Mouse (Mus musculus): Measurements from ENCODE around the gene Fam47e. TPM values are rescaled to one million over a fixed set of nuclear protein-coding genes. Genes with fewer than 3 reads are reported as not detected.

Gene Fam47e
- polyA plus RNA-seq, 1 experiment from 2014 or later, result 0.18 TPM

- Histone ChIP-seq H3K27me3 (replicated peaks; ENCODE audit: control insufficient read depth, insufficient read depth, low read length) (no peaks in the 10 kb centered on the region), H3K27ac (ENCODE audit: low read length) (no peak overlapping the region), H3K9ac (ENCODE audit: low read depth, low read length) (no peak overlapping the region), H3K9me3 (ENCODE audit: control insufficient read depth, low read length) (no peaks in the 10 kb centered on the region), H3K4me1 (ENCODE audit: control insufficient read depth, insufficient read depth, low read length) (no peaks in the 10 kb centered on the region), H3K36me3 (ENCODE audit: control insufficient read depth, insufficient read depth, low read length) (no peaks in the 10 kb centered on the region), H3K4me2 (ENCODE audit: low read depth, low read length) (no peak overlapping the region), H3K4me3 (ENCODE audit: low read length) (no peak overlapping the region)
- 0 out of 2 replicates have a peak, but pooled peaks have one; percentile 31 for ATAC-seq
- WGBS, result 39% methylated on average over 10 of the region's 10 CpGs
Observed at GRCm38 (mm10) chr5:92585932-92586331, 31.1 kb downstream of the Fam47e start.

- H3K36me3 ChIP-seq (ENCODE audit: control insufficient read depth, insufficient read depth, low read length), result no peaks in the 10 kb centered on the region
- H3K9me3 ChIP-seq (ENCODE audit: control insufficient read depth, low read length), result no peaks in the 10 kb centered on the region
- no peak overlapping the region for H3K9ac ChIP-seq (ENCODE audit: low read depth, low read length)
- no peak for ATAC-seq
- H3K4me3 ChIP-seq (ENCODE audit: low read length), result no peak overlapping the region
- H3K4me2 ChIP-seq (ENCODE audit: low read depth, low read length), result no peak overlapping the region
- WGBS, result 79% methylated on average over 5 of the region's 5 CpGs
- no peak overlapping the region for H3K27ac ChIP-seq (ENCODE audit: low read length)
- H3K27me3 ChIP-seq (replicated peaks; ENCODE audit: control insufficient read depth, insufficient read depth, low read length), result no peaks in the 10 kb centered on the region
- no peaks in the 10 kb centered on the region for H3K4me1 ChIP-seq (ENCODE audit: control insufficient read depth, insufficient read depth, low read length)
Observed at GRCm38 (mm10) chr5:92595026-92595425, 40.2 kb downstream of the Fam47e start.

- H3K27ac ChIP-seq (ENCODE audit: low read length), result no peak overlapping the region
- H3K36me3 ChIP-seq (ENCODE audit: control insufficient read depth, insufficient read depth, low read length), result no peaks in the 10 kb centered on the region
- H3K9ac ChIP-seq (ENCODE audit: low read depth, low read length), result no peak overlapping the region
- H3K27me3 ChIP-seq (replicated peaks; ENCODE audit: control insufficient read depth, insufficient read depth, low read length), result 0 out of 2 replicates have a peak, but pooled peaks cover 5% of the 10 kb centered on the region
- ATAC-seq, result no peak
- 89% methylated on average over 8 of the region's 8 CpGs for WGBS
- no peak overlapping the region for H3K4me3 ChIP-seq (ENCODE audit: low read length)
- H3K4me1 ChIP-seq (ENCODE audit: control insufficient read depth, insufficient read depth, low read length), result no peaks in the 10 kb centered on the region
- H3K9me3 ChIP-seq (ENCODE audit: control insufficient read depth, low read length), result no peaks in the 10 kb centered on the region
- H3K4me2 ChIP-seq (ENCODE audit: low read depth, low read length), result no peak overlapping the region
Observed at GRCm38 (mm10) chr5:92596865-92597264, 42.0 kb downstream of the Fam47e start.

GRCm38 (mm10) chr5:92599030-92599429 is 44.2 kb downstream of the Fam47e start:
- no peak for ATAC-seq
- Histone ChIP-seq H3K27me3 (replicated peaks; ENCODE audit: control insufficient read depth, insufficient read depth, low read length) (0 out of 2 replicates have a peak, but pooled peaks cover 5% of the 10 kb centered on the region), H3K9me3 (ENCODE audit: control insufficient read depth, low read length) (no peaks in the 10 kb centered on the region), H3K4me1 (ENCODE audit: control insufficient read depth, insufficient read depth, low read length) (no peaks in the 10 kb centered on the region), H3K4me2 (ENCODE audit: low read depth, low read length) (no peak overlapping the region), H3K27ac (ENCODE audit: low read length) (no peak overlapping the region), H3K36me3 (ENCODE audit: control insufficient read depth, insufficient read depth, low read length) (no peaks in the 10 kb centered on the region), H3K4me3 (ENCODE audit: low read length) (no peak overlapping the region), H3K9ac (ENCODE audit: low read depth, low read length) (no peak overlapping the region)
- 68% methylated on average over 10 of the region's 10 CpGs for WGBS

GRCm38 (mm10) chr5:92602691-92603690 is 48.1 kb downstream of the Fam47e start, which contains the start of gene Stbd1:
TSS of gene Stbd1 (plus strand) at chr5:92603041.
- Histone ChIP-seq H3K9me3 (ENCODE audit: control insufficient read depth, low read length) (no peaks in the 10 kb centered on the region), H3K9ac (ENCODE audit: low read depth, low read length) (peak within 1 kb of the TSS; percentile 84), H3K4me3 (ENCODE audit: low read length) (peak within 1 kb of the TSS; percentile 88), H3K4me2 (ENCODE audit: low read depth, low read length) (peak within 1 kb of the TSS; percentile 95), H3K27me3 (replicated peaks; ENCODE audit: control insufficient read depth, insufficient read depth, low read length) (0 out of 2 replicates have a peak, but pooled peaks cover 5% of the 10 kb centered on the region), H3K36me3 (ENCODE audit: control insufficient read depth, insufficient read depth, low read length) (no peaks in the 10 kb centered on the region), H3K4me1 (ENCODE audit: control insufficient read depth, insufficient read depth, low read length) (peaks cover 6% of the 10 kb centered on the region; the same call in 1 of the 2 replicates), H3K27ac (ENCODE audit: low read length) (peak within 1 kb of the TSS; percentile 69)
- 1% methylated on average over 64 of the region's 69 CpGs for WGBS
- ATAC-seq, result peak; percentile 96

GRCm38 (mm10) chr5:92604452-92605247 is 49.8 kb downstream of the Fam47e start:
- Histone ChIP-seq H3K27ac (ENCODE audit: low read length) (peak overlapping the region; percentile 46; the same call in 1 of the 2 replicates), H3K9ac (ENCODE audit: low read depth, low read length) (peak overlapping the region; percentile 10; the same call in 1 of the 2 replicates), H3K4me3 (ENCODE audit: low read length) (peak overlapping the region; percentile 88), H3K36me3 (ENCODE audit: control insufficient read depth, insufficient read depth, low read length) (no peaks in the 10 kb centered on the region), H3K9me3 (ENCODE audit: control insufficient read depth, low read length) (no peaks in the 10 kb centered on the region), H3K4me1 (ENCODE audit: control insufficient read depth, insufficient read depth, low read length) (peaks cover 6% of the 10 kb centered on the region; the same call in 1 of the 2 replicates), H3K4me2 (ENCODE audit: low read depth, low read length) (peak overlapping the region; percentile 95), H3K27me3 (replicated peaks; ENCODE audit: control insufficient read depth, insufficient read depth, low read length) (0 out of 2 replicates have a peak, but pooled peaks cover 5% of the 10 kb centered on the region)
- ATAC-seq, result no peak
- WGBS, result 58% methylated on average over 10 of the region's 10 CpGs

GRCm38 (mm10) chr5:92607492-92608229 is 52.8 kb downstream of the Fam47e start:
- Histone ChIP-seq H3K9ac (ENCODE audit: low read depth, low read length) (no peak overlapping the region), H3K4me3 (ENCODE audit: low read length) (no peak overlapping the region), H3K4me2 (ENCODE audit: low read depth, low read length) (no peak overlapping the region), H3K9me3 (ENCODE audit: control insufficient read depth, low read length) (no peaks in the 10 kb centered on the region), H3K27ac (ENCODE audit: low read length) (no peak overlapping the region), H3K4me1 (ENCODE audit: control insufficient read depth, insufficient read depth, low read length) (peaks cover 6% of the 10 kb centered on the region; the same call in 1 of the 2 replicates), H3K27me3 (replicated peaks; ENCODE audit: control insufficient read depth, insufficient read depth, low read length) (no peaks in the 10 kb centered on the region), H3K36me3 (ENCODE audit: control insufficient read depth, insufficient read depth, low read length) (no peaks in the 10 kb centered on the region)
- no peak for ATAC-seq
- 84% methylated on average over 5 of the region's 5 CpGs for WGBS

- Histone ChIP-seq H3K4me2 (ENCODE audit: low read depth, low read length) (no peak overlapping the region), H3K36me3 (ENCODE audit: control insufficient read depth, insufficient read depth, low read length) (no peaks in the 10 kb centered on the region), H3K9ac (ENCODE audit: low read depth, low read length) (no peak overlapping the region), H3K4me3 (ENCODE audit: low read length) (no peak overlapping the region), H3K27me3 (replicated peaks; ENCODE audit: control insufficient read depth, insufficient read depth, low read length) (no peaks in the 10 kb centered on the region), H3K9me3 (ENCODE audit: control insufficient read depth, low read length) (no peaks in the 10 kb centered on the region), H3K27ac (ENCODE audit: low read length) (no peak overlapping the region), H3K4me1 (ENCODE audit: control insufficient read depth, insufficient read depth, low read length) (no peaks in the 10 kb centered on the region)
- 84% methylated on average over 4 of the region's 4 CpGs for WGBS
- ATAC-seq, result no peak
Observed at GRCm38 (mm10) chr5:92612756-92613155, 57.9 kb downstream of the Fam47e start.

Data from intestine, embryonic 16.5 days (tissue).